Mouse (Mus musculus) cerebellum, adult 2 months (tissue): ENCODE measurements at regions not wholly inside any gene's neighbourhood (a gene's known extent, or its start where the extent isn't known, plus 50 kb on each side); places are given as distances from the start of the nearest gene placed in this dataset.

Experiments used
- CTCF ChIP-seq: fragments of 200-500 bp; IDR thresholded peaks from 2 replicates; pipeline ENCODE4 v1.5.1; 2011; ENCODE audit warnings: low read depth, mild to moderate bottlenecking, control low read depth, low read length, moderate library complexity, borderline replicate concordance; ENCODE audit not compliant: insufficient read depth
- POLR2A ChIP-seq: fragments of 200-500 bp; IDR thresholded peaks from 2 replicates; pipeline ENCODE4 v1.6.1; 2011; ENCODE audit warnings: low read length, control low read depth, borderline replicate concordance; ENCODE audit not compliant: insufficient read depth

- TF ChIP-seq POLR2A: no peak
- no peak for TF ChIP-seq CTCF
Measured at GRCm38 (mm10) chr3:80004966-80005365, 120.6 kb downstream of the Fam198b start.
